Mouse (Mus musculus) c-Kit-positive CD71-positive TER-119-positive erythroid progenitor cells, embryonic 14.5 days (primary cell): Measurements from ENCODE around the gene Olfr235.
"Not testable (repeated sequence)": the region's sequence is repeated elsewhere in the genome, so short reads cannot be mapped to it uniquely, and the experiment has no call there.

Source experiments
- DNase-seq: peaks from one replicate; pipeline ENCODE4 v3.0.0-alpha.2; 2013; ENCODE audit warnings: low spot score

Olfr235 gene

GRCm38 (mm10) chr19:12260732-12261131, at the start of gene Olfr235:
Olfr235 (plus strand) TSS chr19:12261032.
- no peak for DNase-seq

GRCm38 (mm10) chr19:12232496-12232895, 28.3 kb upstream of the Olfr235 start, which contains the start of gene Olfr1432:
Olfr1432 (minus strand) TSS chr19:12232596.
- DNase-seq: not testable (repeated sequence)

GRCm38 (mm10) chr19:12241559-12241958, 19.3 kb upstream of the Olfr235 start, which contains the start of gene Olfr262:
Olfr262 (minus strand) TSS chr19:12241659.
- no peak for DNase-seq

GRCm38 (mm10) chr19:12279554-12279953, 18.7 kb downstream of the Olfr235 start, which contains the start of gene Olfr1434:
Olfr1434 (plus strand) TSS chr19:12279854.
- DNase-seq: no peak

GRCm38 (mm10) chr19:12292979-12293378, 32.1 kb downstream of the Olfr235 start:
- DNase-seq: no peak

GRCm38 (mm10) chr19:12299030-12299429, 38.2 kb downstream of the Olfr235 start, which contains the start of gene Olfr1436:
Olfr1436 (minus strand) TSS chr19:12299130.
- DNase-seq: not testable (repeated sequence)
